Mouse (Mus musculus) T-cell, adult 66 days (primary cell): Measurements from ENCODE around the gene Pld2. TPM values are rescaled to one million over a fixed set of nuclear protein-coding genes. Genes with fewer than 3 reads are reported as not detected.

Experiments
- total RNA-seq, 2 experiments: library from RNA; stranded (reverse); gene quantifications; 3 replicates in 1 of 2; 4 replicates in 1 of 2; pipeline ENCODE4 v1.2.4; 2023

Pld2 gene
- 1 to 10 TPM; 4.8 to 5.4 TPM for total RNA-seq

DNA sequence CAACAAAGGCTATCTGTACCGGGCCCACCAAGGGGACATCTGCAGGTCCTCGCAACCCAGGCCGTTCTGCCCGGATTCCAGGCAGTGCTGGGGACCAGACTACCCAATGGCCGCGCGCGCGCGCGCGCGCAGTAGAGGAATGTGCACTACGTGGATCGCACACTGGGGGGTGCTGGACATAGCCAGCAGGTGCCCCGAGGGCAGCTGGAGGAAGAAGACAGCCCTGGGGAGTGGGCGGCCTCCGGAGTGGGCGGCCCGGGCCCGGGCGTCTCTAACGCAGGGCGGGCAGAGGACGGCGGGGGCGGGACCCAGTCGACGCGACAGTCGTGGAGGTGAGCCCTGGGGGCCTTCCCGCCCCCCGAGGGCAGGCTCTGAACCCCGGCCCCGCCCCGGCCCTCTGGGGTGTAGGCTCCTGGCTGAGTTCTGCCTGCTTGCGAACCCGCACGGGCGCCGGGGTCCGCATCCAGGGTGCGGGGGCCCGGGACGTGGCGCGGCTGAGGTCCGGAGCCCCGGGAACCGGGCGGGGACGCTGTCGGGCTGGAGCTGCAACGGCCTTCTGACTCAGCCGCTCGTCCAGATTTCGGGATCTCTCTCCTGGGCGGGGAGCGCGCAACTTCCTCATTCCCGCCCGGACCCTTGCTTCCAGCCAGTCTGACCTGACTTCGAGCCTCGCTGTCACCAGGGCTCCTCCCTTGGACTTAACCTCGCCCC lies at the start of gene Pld2:
TSS of gene Pld2 (plus strand) at position 188 of the 711 bp plus-strand sequence.

DNA sequence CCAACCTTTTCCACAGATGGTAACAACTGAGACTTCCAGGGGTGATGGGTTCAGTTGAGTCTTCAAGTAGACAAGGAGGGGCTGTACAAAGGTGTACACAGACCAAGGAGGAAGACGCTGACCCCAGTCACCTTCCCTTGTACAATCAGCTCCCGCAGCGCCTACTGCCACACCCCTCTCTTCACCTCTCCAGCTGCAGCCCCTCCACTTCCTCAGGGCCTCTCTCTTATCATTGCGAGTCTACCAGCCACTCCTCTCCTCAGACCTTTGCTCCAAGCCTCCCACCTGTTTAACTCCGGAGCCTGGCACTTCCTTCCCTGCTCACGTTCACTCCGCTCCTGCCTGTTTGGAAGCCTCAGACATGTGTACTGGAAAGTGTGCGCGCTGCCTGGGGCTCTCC lies 34.9 kb upstream of the Pld2 start, which contains the start of gene Tm4sf5:
TSS of gene Tm4sf5 (plus strand) at position 275 of the 400 bp plus-strand sequence.

GRCm38 (mm10) chr11:70514288-70514687 lies 25.6 kb upstream of the Pld2 start, which contains the start of gene Vmo1:
Gene Vmo1, minus strand, starts transcription at chr11:70514616.

GRCm38 (mm10) chr11:70518923-70519322 lies 20.9 kb upstream of the Pld2 start, which contains the start of gene Gltpd2:
Gene Gltpd2, plus strand, starts transcription at chr11:70519196.

GRCm38 (mm10) chr11:70525184-70525678 lies 14.6 kb upstream of the Pld2 start, which contains the start of gene Psmb6:
Gene Psmb6, plus strand, starts transcription at chr11:70525367.

GRCm38 (mm10) chr11:70532839-70533238 lies 7.0 kb upstream of the Pld2 start, which contains the start of gene Gm40193:
Gene Gm40193, minus strand, starts transcription at chr11:70532939.

DNA sequence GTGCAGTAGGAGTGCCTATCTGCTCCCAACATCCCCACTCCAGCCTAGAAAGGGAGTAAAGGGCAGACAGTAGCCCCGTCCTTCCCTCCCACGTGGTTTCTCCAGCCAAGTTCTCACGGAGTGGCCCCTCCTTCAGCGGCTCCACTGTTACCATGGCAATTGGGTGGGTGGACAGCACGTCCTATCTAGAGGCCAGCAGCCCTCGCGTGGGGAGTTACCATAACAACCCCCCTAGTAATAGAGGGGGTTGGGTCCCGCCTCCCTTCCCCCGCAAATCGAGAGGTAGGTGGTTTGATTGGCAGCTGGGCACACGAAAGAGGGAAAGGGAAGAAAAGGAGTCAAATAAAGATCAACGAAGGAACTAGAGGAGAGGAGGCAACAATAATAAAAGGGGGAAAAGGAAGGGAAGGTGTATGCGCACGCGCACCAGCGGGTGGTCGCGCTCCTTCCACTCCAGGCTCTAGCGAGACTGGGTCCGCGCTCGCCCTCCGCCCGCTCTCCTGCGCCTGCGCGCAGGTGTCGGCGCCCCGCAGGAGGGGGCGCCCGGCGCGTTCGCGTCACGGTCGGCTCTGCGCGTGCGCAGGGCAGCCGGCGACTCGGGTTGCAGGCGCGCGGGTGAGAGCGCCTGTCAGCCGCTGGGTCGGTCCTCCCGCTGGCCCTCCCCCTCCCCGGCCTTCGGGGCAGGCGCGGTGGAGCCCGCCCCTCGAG lies 22.6 kb downstream of the Pld2 start, which contains the start of gene Mink1:
TSS of gene Mink1 (plus strand) at position 595 of the 708 bp plus-strand sequence.

Other genes with a start within 250 kb of the Pld2 start
- gene Alox12e, start 217.4 kb upstream of the Pld2 start, total RNA-seq = not detected
- not detected for gene Alox15, start 188.0 kb upstream of the Pld2 start, total RNA-seq
- gene Pelp1, start 130.0 kb upstream of the Pld2 start, total RNA-seq = 10 to 100 TPM; 25.7 to 30.0 TPM
- gene Arrb2, start 107.4 kb upstream of the Pld2 start, total RNA-seq = 100 to 1,000 TPM; 318 to 334 TPM
- 10 to 100 TPM; 40.1 to 41.8 TPM for gene Med11, start 88.1 kb upstream of the Pld2 start, total RNA-seq
- 1 to 10 TPM in 1 of 2 experiments, under 1 TPM in 1; 0.71 to 1.6 TPM for gene Zmynd15, start 80.6 kb upstream of the Pld2 start, total RNA-seq
- gene Cxcl16, start 80.1 kb upstream of the Pld2 start, total RNA-seq = under 1 TPM in 1 of 2 experiments, not detected in 1; 0.76 TPM
- not detected for gene Tm4sf5, start 34.8 kb upstream of the Pld2 start, total RNA-seq
- gene Vmo1, start 25.4 kb upstream of the Pld2 start, total RNA-seq = not detected
- not detected for gene Gltpd2, start 20.9 kb upstream of the Pld2 start, total RNA-seq
- gene Psmb6, start 14.7 kb upstream of the Pld2 start, total RNA-seq = 100 to 1,000 TPM; 130 to 135 TPM
- not detected for gene Gm40193, start 7.1 kb upstream of the Pld2 start, total RNA-seq
- gene Mink1, start 22.8 kb downstream of the Pld2 start, total RNA-seq = 100 to 1,000 TPM; 172 to 178 TPM
- 1 to 10 TPM; 2.6 to 3.3 TPM for gene 4930544D05Rik, start 75.8 kb downstream of the Pld2 start, total RNA-seq
- gene Chrne, start 79.2 kb downstream of the Pld2 start, total RNA-seq = 1 to 10 TPM; 3.3 to 4.4 TPM
- gene Gp1ba, start 99.1 kb downstream of the Pld2 start, total RNA-seq = not detected
- gene Rnf167, start 107.2 kb downstream of the Pld2 start, total RNA-seq = 100 to 1,000 TPM; 234 to 250 TPM
- 10 to 100 TPM; 64.3 to 67.8 TPM for gene Slc25a11, start 107.4 kb downstream of the Pld2 start, total RNA-seq
- 1,000 to 10,000 TPM; 1,694 to 1,755 TPM for gene Pfn1, start 114.6 kb downstream of the Pld2 start, total RNA-seq
- 10 to 100 TPM; 30.7 to 31.4 TPM for gene Eno3, start 117.1 kb downstream of the Pld2 start, total RNA-seq
- gene Spag7, start 129.4 kb downstream of the Pld2 start, total RNA-seq = 10 to 100 TPM; 32.6 to 35.8 TPM
- 10 to 100 TPM; 43.9 to 48.0 TPM for gene Camta2, start 148.0 kb downstream of the Pld2 start, total RNA-seq
- under 1 TPM; 0.47 to 0.53 TPM for gene Inca1, start 160.1 kb downstream of the Pld2 start, total RNA-seq
- 10 to 100 TPM; 29.5 to 33.2 TPM for gene Kif1c, start 160.5 kb downstream of the Pld2 start, total RNA-seq
- gene Zfp3, start 224.1 kb downstream of the Pld2 start, total RNA-seq = 1 to 10 TPM; 3.3 to 4.7 TPM